Mouse (Mus musculus): Measurements from ENCODE around the gene Apbb2.

DNA sequence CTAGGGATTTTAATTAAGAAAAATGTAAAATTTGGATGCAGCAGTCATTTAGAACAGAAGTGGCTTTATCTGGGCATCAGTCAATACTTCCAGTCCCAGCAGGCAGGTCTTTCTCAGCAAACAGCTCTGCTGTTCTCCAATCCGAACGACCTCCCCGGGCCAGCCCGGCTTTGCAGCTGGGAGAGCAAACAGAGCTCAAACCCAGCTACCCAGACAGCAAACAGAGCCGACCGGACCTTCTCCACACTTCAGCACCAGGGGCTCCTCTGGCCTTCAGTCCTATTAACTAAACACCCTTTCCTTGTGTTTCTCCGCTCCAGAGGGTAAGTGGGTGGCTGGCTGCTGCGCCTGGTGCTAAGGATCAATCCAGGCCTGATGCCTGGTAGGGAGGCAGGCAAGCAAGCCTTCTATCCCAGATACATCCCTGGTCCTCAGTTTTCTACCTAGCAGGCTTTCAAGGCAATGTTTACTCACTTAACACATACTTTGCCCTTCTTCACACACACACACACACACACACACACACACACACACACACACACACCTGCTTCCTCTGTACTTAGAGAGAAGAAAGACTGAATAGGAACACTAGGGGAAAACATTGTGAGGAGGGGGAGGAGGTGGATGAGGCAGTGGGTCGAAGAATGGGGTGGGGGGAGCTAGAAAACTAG lies 82.9 kb downstream of the Apbb2 start:
- no peak for TF ChIP-seq PAX5 (IDR thresholded peaks at IDR 0.05; ENCODE audit: low read length)
- no peak for TF ChIP-seq CHD2 (IDR thresholded peaks at IDR 0.05; ENCODE audit: low read length)
- no peak for TF ChIP-seq SMC3 (IDR thresholded peaks at IDR 0.05; ENCODE audit: low read depth, low read length)
- no peak for TF ChIP-seq MAX (IDR thresholded peaks at IDR 0.05; ENCODE audit: low read length)

Measured in CH12.LX (cell line).